Mouse (Mus musculus) embryonic fibroblast, embryonic 13.5 days (primary cell): Measurements from ENCODE around the gene Gm49318.

Source experiments
- CTCF ChIP-seq: IDR thresholded peaks from 2 replicates; pipeline ENCODE4 v1.5.1; 2011; ENCODE audit warnings: mild to moderate bottlenecking, control low read depth, low read length, moderate library complexity, borderline replicate concordance; ENCODE audit not compliant: insufficient read depth
- POLR2A ChIP-seq: IDR thresholded peaks from 2 replicates; pipeline ENCODE4 v1.6.1; 2011; ENCODE audit warnings: low read depth, mild to moderate bottlenecking, control low read depth, low read length, moderate library complexity

DNA sequence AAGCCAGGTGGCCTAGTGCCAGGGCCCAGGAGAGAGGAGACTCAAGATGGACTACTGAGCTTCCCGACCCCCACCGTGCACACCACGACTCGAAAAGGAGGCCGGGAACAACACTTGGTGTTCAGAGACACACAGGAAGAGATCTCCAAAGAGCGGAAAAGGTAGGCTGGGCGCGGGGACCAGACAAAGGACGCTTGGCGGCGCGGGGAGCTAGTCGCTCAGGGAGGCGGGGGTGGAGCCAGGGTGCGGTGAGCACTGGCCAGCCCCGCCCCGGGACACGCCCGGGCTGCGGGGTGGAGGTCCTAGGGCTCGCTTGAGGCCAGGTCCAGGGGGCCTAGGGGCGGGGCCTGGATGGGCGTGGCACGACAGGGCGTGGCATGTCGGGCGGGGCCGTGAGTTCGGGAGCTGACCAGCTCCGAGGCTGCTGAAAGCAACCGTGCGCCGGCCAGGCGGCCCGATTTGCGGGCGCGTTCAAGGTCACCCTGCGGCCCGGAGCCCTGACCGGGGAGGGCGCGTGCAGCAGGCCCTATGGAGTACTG, 20.6 kb downstream of the Gm49318 start:
- TF ChIP-seq POLR2A: no peak
- no peak for TF ChIP-seq CTCF
